Mouse (Mus musculus): ENCODE measurements at regions not wholly inside any gene's neighbourhood (a gene's known extent, or its start where the extent isn't known, plus 50 kb on each side); places are given as distances from the start of the nearest gene placed in this dataset.

GRCm38 (mm10) chr8:90608410-90608809, 208.8 kb downstream of the Gm19935 start:
- no peaks in the 10 kb centered on the region for H3K9me3 ChIP-seq (replicated peaks)
- H3K36me3 ChIP-seq, result no peaks in the 10 kb centered on the region
- 86% methylated on average over 3 of the region's 3 CpGs for WGBS
- no peak overlapping the region for H3K27ac ChIP-seq (replicated peaks)
- no peak overlapping the region for H3K4me3 ChIP-seq
- no peaks in the 10 kb centered on the region for H3K4me1 ChIP-seq
- H3K27me3 ChIP-seq (ENCODE audit: low read depth, poor library complexity, severe bottlenecking), result no peaks in the 10 kb centered on the region
- DNase-seq (ENCODE audit: low spot score), result no peak

GRCm38 (mm10) chr8:90600946-90601695, 216.1 kb downstream of the Gm19935 start:
- 22% methylated on average over 11 of the region's 11 CpGs for WGBS
- Histone ChIP-seq H3K27ac (replicated peaks) (no peak overlapping the region), H3K4me1 (peaks cover 16% of the 10 kb centered on the region), H3K27me3 (ENCODE audit: low read depth, poor library complexity, severe bottlenecking) (no peaks in the 10 kb centered on the region), H3K4me3 (no peak overlapping the region), H3K36me3 (no peaks in the 10 kb centered on the region), H3K9me3 (replicated peaks) (0 out of 2 replicates have a peak, but pooled peaks cover 5% of the 10 kb centered on the region)
- no peak for DNase-seq (ENCODE audit: low spot score)

- Histone ChIP-seq H3K36me3 (no peaks in the 10 kb centered on the region), H3K27ac (replicated peaks) (no peak overlapping the region), H3K9me3 (replicated peaks) (0 out of 2 replicates have a peak, but pooled peaks cover 5% of the 10 kb centered on the region), H3K4me3 (no peak overlapping the region), H3K4me1 (peaks cover 16% of the 10 kb centered on the region), H3K27me3 (ENCODE audit: low read depth, poor library complexity, severe bottlenecking) (no peaks in the 10 kb centered on the region)
- 89% methylated on average over 6 of the region's 6 CpGs for WGBS
- DNase-seq (ENCODE audit: low spot score), result no peak
These were observed 219.8 kb downstream of the Gm19935 start for GRCm38 (mm10) chr8:90597376-90597775.

- 82% methylated on average over 4 of the region's 4 CpGs for WGBS
- H3K4me1 ChIP-seq, result no peaks in the 10 kb centered on the region
- H3K4me3 ChIP-seq, result no peak overlapping the region
- no peaks in the 10 kb centered on the region for H3K9me3 ChIP-seq (replicated peaks)
- H3K27ac ChIP-seq (replicated peaks), result no peak overlapping the region
- no peaks in the 10 kb centered on the region for H3K36me3 ChIP-seq
- no peaks in the 10 kb centered on the region for H3K27me3 ChIP-seq (ENCODE audit: low read depth, poor library complexity, severe bottlenecking)
- DNase-seq (ENCODE audit: low spot score), result no peak
These were observed 231.3 kb upstream of the Tox3 start for GRCm38 (mm10) chr8:90579426-90579825.

- H3K36me3 ChIP-seq, result no peaks in the 10 kb centered on the region
- H3K4me1 ChIP-seq, result no peaks in the 10 kb centered on the region
- no peak overlapping the region for H3K4me3 ChIP-seq
- H3K9me3 ChIP-seq (replicated peaks), result no peaks in the 10 kb centered on the region
- H3K27ac ChIP-seq (replicated peaks), result 0 out of 2 replicates have a peak overlapping the region, but pooled peaks have one; percentile 23
- WGBS, result 91% methylated on average over 4 of the region's 4 CpGs
- DNase-seq (ENCODE audit: low spot score), result no peak
- H3K27me3 ChIP-seq (ENCODE audit: low read depth, poor library complexity, severe bottlenecking), result no peaks in the 10 kb centered on the region
These were observed 228.8 kb upstream of the Tox3 start for GRCm38 (mm10) chr8:90576976-90577375.

- 84% methylated on average over 3 of the region's 3 CpGs for WGBS
- H3K36me3 ChIP-seq, result no peaks in the 10 kb centered on the region
- H3K4me1 ChIP-seq, result no peaks in the 10 kb centered on the region
- DNase-seq (ENCODE audit: low spot score), result no peak
- no peak overlapping the region for H3K27ac ChIP-seq (replicated peaks)
- no peaks in the 10 kb centered on the region for H3K27me3 ChIP-seq (ENCODE audit: low read depth, poor library complexity, severe bottlenecking)
- H3K4me3 ChIP-seq, result no peak overlapping the region
- H3K9me3 ChIP-seq (replicated peaks), result no peaks in the 10 kb centered on the region
These were observed 226.5 kb upstream of the Tox3 start for GRCm38 (mm10) chr8:90574676-90575075.

- H3K27ac ChIP-seq (replicated peaks), result no peak overlapping the region
- no peaks in the 10 kb centered on the region for H3K4me1 ChIP-seq
- no peak for DNase-seq (ENCODE audit: low spot score)
- 87% methylated on average over 7 of the region's 7 CpGs for WGBS
- H3K27me3 ChIP-seq (ENCODE audit: low read depth, poor library complexity, severe bottlenecking), result no peaks in the 10 kb centered on the region
- no peaks in the 10 kb centered on the region for H3K36me3 ChIP-seq
- H3K9me3 ChIP-seq (replicated peaks), result no peaks in the 10 kb centered on the region
- H3K4me3 ChIP-seq, result no peak overlapping the region
These were observed 207.9 kb upstream of the Tox3 start for GRCm38 (mm10) chr8:90556079-90556427.

- Histone ChIP-seq H3K36me3 (no peaks in the 10 kb centered on the region), H3K4me3 (no peak overlapping the region), H3K27ac (replicated peaks) (no peak overlapping the region), H3K27me3 (ENCODE audit: low read depth, poor library complexity, severe bottlenecking) (no peaks in the 10 kb centered on the region), H3K9me3 (replicated peaks) (no peaks in the 10 kb centered on the region), H3K4me1 (no peaks in the 10 kb centered on the region)
- no peak for DNase-seq (ENCODE audit: low spot score)
- 88% methylated on average over 14 of the region's 14 CpGs for WGBS
These were observed 207.4 kb upstream of the Tox3 start for GRCm38 (mm10) chr8:90555415-90556078.

GRCm38 (mm10) chr8:90547276-90547675, 199.1 kb upstream of the Tox3 start:
- no peaks in the 10 kb centered on the region for H3K27me3 ChIP-seq (ENCODE audit: low read depth, poor library complexity, severe bottlenecking)
- WGBS, result 82% methylated on average over 3 of the region's 3 CpGs
- no peak for DNase-seq (ENCODE audit: low spot score)
- H3K4me1 ChIP-seq, result no peaks in the 10 kb centered on the region
- H3K27ac ChIP-seq (replicated peaks), result no peak overlapping the region
- H3K36me3 ChIP-seq, result no peaks in the 10 kb centered on the region
- no peak overlapping the region for H3K4me3 ChIP-seq
- no peaks in the 10 kb centered on the region for H3K9me3 ChIP-seq (replicated peaks)

- no peaks in the 10 kb centered on the region for H3K27me3 ChIP-seq (ENCODE audit: low read depth, poor library complexity, severe bottlenecking)
- WGBS, result 77% methylated on average over 8 of the region's 8 CpGs
- no peak overlapping the region for H3K27ac ChIP-seq (replicated peaks)
- DNase-seq (ENCODE audit: low spot score), result no peak
- H3K36me3 ChIP-seq, result no peaks in the 10 kb centered on the region
- H3K9me3 ChIP-seq (replicated peaks), result no peaks in the 10 kb centered on the region
- H3K4me1 ChIP-seq, result no peaks in the 10 kb centered on the region
- H3K4me3 ChIP-seq, result no peak overlapping the region
These were observed 194.5 kb upstream of the Tox3 start for GRCm38 (mm10) chr8:90542619-90543018.

GRCm38 (mm10) chr8:90536196-90536640, 188.1 kb upstream of the Tox3 start:
- no peaks in the 10 kb centered on the region for H3K27me3 ChIP-seq (ENCODE audit: low read depth, poor library complexity, severe bottlenecking)
- H3K36me3 ChIP-seq, result no peaks in the 10 kb centered on the region
- H3K27ac ChIP-seq (replicated peaks), result no peak overlapping the region
- H3K4me3 ChIP-seq, result no peak overlapping the region
- H3K4me1 ChIP-seq, result peaks cover 8% of the 10 kb centered on the region; the same call in 1 of the 2 replicates
- no peak for DNase-seq (ENCODE audit: low spot score)
- no peaks in the 10 kb centered on the region for H3K9me3 ChIP-seq (replicated peaks)
- WGBS, result 91% methylated on average over 4 of the region's 4 CpGs

- H3K9me3 ChIP-seq (replicated peaks), result no peaks in the 10 kb centered on the region
- 81% methylated on average over 8 of the region's 8 CpGs for WGBS
- no peak overlapping the region for H3K27ac ChIP-seq (replicated peaks)
- peaks cover 8% of the 10 kb centered on the region; the same call in 1 of the 2 replicates for H3K4me1 ChIP-seq
- no peaks in the 10 kb centered on the region for H3K36me3 ChIP-seq
- no peaks in the 10 kb centered on the region for H3K27me3 ChIP-seq (ENCODE audit: low read depth, poor library complexity, severe bottlenecking)
- no peak for DNase-seq (ENCODE audit: low spot score)
- H3K4me3 ChIP-seq, result no peak overlapping the region
These were observed 187.5 kb upstream of the Tox3 start for GRCm38 (mm10) chr8:90535515-90536156.

- whole genome bisulfite sequencing, result 93% methylated on average over 8 of the region's 8 CpGs
- peaks cover 18% of the 10 kb centered on the region for H3K4me1 ChIP-seq
- no peak for DNase-seq (ENCODE audit: low spot score)
These were observed 173.2 kb upstream of the Tox3 start for GRCm38 (mm10) chr8:90521393-90521792.

More at GRCm38 (mm10) chr8:90521393-90521792, 173.2 kb upstream of the Tox3 start:
- Histone ChIP-seq H3K9me3 (replicated peaks) (peaks cover 10% of the 10 kb centered on the region; the same call in 1 of the 2 replicates), H3K36me3 (no peaks in the 10 kb centered on the region), H3K4me3 (no peak overlapping the region), H3K27ac (replicated peaks) (no peak overlapping the region), H3K27me3 (ENCODE audit: low read depth, poor library complexity, severe bottlenecking) (no peaks in the 10 kb centered on the region)
